Mouse (Mus musculus) kidney, embryonic 14.5 days (tissue): Measurements from ENCODE around the gene Fbln7. TPM values are rescaled to one million over a fixed set of nuclear protein-coding genes. Genes with fewer than 3 reads are reported as not detected.

Source experiments
- ATAC-seq: fragments of 200-750 bp; cut with Nextera tagmentation; 2 replicates; pipeline ENCODE4 v1.8.0; 2017; ENCODE audit warnings: moderate number of reproducible peaks, mild to moderate bottlenecking, moderate TSS enrichment, moderate library complexity; ENCODE audit not compliant: low FRiP score, low TSS enrichment
- H3K27ac ChIP-seq: fragments of 300-500 bp; sonication (generic); 2 replicates; pipeline ENCODE4 v1.5.1; 2014; ENCODE audit warnings: low read depth, mild to moderate bottlenecking, low read length, moderate library complexity, mixed read lengths
- H3K27me3 ChIP-seq: fragments of 300-500 bp; sonication (generic); 2 replicates; pipeline ENCODE4 v1.6.1; 2014; ENCODE audit warnings: mild to moderate bottlenecking, low read length; ENCODE audit not compliant: control insufficient read depth, insufficient read depth
- H3K36me3 ChIP-seq: fragments of 300-500 bp; sonication (generic); 2 replicates; pipeline ENCODE4 v1.6.1; 2014; ENCODE audit warnings: low read length, mixed read lengths; ENCODE audit not compliant: control insufficient read depth, insufficient read depth
- H3K4me1 ChIP-seq: fragments of 300-500 bp; sonication (generic); 2 replicates; pipeline ENCODE4 v1.6.1; 2014; ENCODE audit warnings: low read length, mixed read lengths; ENCODE audit not compliant: control insufficient read depth, insufficient read depth
- H3K4me2 ChIP-seq: fragments of 300-500 bp; sonication (generic); replicated peaks from 2 replicates; pipeline ENCODE4 v1.6.1; 2014; ENCODE audit warnings: low read depth, mild to moderate bottlenecking, low read length
- H3K4me3 ChIP-seq: fragments of 300-500 bp; sonication (generic); 2 replicates; pipeline ENCODE4 v1.5.1; 2014; ENCODE audit warnings: mild to moderate bottlenecking, low read length
- H3K9ac ChIP-seq: fragments of 300-500 bp; sonication (generic); 2 replicates; pipeline ENCODE4 v1.6.1; 2014; ENCODE audit warnings: low read depth, mild to moderate bottlenecking, low read length, moderate library complexity
- H3K9me3 ChIP-seq: fragments of 300-500 bp; sonication (generic); 2 replicates; pipeline ENCODE4 v1.6.1; 2016; ENCODE audit warnings: low read length; ENCODE audit not compliant: control insufficient read depth
- WGBS: fragments of 180-500 bp; shearing (Covaris S2); extraction: QIAGEN DNeasy Blood & Tissue Kit; methylation state at CpG from one replicate; pipeline ENCODE4 v1.1.7; 2014; 5-methylcytosine and 5-hydroxymethylcytosine counted together
- polyA plus RNA-seq: library from polyadenylated mRNA; unstranded; fragments of >200 nt; fragmentation: Nextera tagmentation; extraction: Ambion mirVana; gene quantifications from 2 replicates; pipeline ENCODE4 v1.2.1, GENCODE M21; 2014

Gene Fbln7
- polyA plus RNA-seq, 1 experiment from 2014 or later: 4.7 TPM

DNA sequence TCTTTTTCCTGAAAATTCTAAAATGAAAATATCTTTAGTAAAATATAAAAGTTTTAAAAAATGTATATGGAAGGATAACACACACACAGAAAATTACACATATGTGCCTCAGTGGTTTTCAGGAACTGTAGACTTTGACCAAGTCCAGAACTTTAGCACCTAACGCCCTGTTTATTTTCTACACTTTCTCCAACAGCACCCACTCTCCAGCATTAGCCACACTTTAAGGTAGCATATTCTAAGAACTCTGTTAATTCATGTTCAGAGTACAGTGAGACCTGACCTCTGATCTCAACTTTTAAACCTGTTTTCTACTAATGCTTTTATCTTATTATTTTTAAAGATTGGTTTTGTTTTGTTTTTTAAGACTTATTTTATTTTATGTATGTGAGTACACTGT, 35.0 kb upstream of the Fbln7 start:
- no peaks in the 10 kb centered on the region for H3K4me1 ChIP-seq
- H3K4me3 ChIP-seq: no peak overlapping the region
- no peaks in the 10 kb centered on the region for H3K27me3 ChIP-seq
- no peak overlapping the region for H3K27ac ChIP-seq
- no peak for ATAC-seq
- H3K9ac ChIP-seq: no peak overlapping the region
- no peak overlapping the region for H3K4me2 ChIP-seq
- H3K9me3 ChIP-seq: no peaks in the 10 kb centered on the region
- WGBS: 93% methylated on average over 1 of the region's 1 CpGs
- H3K36me3 ChIP-seq: peaks cover 45% of the 10 kb centered on the region

DNA sequence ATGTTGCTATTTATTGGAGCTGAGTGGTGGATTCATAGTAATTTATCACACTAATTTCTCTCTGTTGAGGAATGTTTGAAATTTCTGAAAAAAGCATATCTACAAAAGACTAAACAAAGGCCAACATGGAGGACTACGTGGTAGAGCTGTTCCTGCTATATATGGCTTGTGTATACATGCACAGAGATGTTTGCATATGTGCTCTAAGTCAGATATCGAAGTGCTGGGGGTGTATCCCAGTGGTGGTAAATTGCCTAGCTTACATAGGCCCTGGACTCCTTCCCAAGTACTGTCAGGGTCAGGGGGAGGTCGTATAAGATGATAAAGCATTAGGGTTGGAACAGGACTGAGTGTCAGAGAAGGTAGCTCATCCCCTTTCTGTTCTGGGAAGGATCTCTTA, 30.2 kb upstream of the Fbln7 start:
- no peaks in the 10 kb centered on the region for H3K27me3 ChIP-seq
- no peaks in the 10 kb centered on the region for H3K9me3 ChIP-seq
- no peaks in the 10 kb centered on the region for H3K4me1 ChIP-seq
- 89% methylated on average over 3 of the region's 3 CpGs for WGBS
- H3K36me3 ChIP-seq: peaks cover 69% of the 10 kb centered on the region
- H3K4me2 ChIP-seq: no peak overlapping the region
- ATAC-seq: no peak
- H3K4me3 ChIP-seq: no peak overlapping the region
- H3K9ac ChIP-seq: no peak overlapping the region
- H3K27ac ChIP-seq: no peak overlapping the region

DNA sequence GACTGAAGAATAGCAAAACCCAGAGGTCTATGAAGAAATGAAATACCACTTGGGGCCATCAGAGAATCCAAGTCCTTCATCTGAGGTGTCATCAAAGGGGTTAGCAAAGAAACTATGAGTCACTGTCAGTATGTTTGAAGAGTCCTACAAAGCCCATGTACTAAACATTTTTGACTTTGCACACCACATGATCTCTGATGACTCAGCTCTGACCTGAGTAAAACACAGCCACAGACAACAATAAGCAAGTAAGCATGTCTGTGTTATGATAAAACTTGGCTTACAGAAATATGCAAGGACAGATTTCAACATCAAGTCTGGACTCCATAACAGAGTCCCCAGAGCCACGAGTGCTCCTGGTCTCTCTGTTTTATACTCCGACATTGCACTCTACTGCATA, 29.7 kb upstream of the Fbln7 start:
- Histone ChIP-seq H3K27me3 (no peaks in the 10 kb centered on the region), H3K4me2 (no peak overlapping the region), H3K4me3 (no peak overlapping the region), H3K4me1 (no peaks in the 10 kb centered on the region), H3K9me3 (no peaks in the 10 kb centered on the region), H3K9ac (no peak overlapping the region), H3K36me3 (peaks cover 73% of the 10 kb centered on the region), H3K27ac (no peak overlapping the region)
- 95% methylated on average over 2 of the region's 2 CpGs for WGBS
- no peak for ATAC-seq

DNA sequence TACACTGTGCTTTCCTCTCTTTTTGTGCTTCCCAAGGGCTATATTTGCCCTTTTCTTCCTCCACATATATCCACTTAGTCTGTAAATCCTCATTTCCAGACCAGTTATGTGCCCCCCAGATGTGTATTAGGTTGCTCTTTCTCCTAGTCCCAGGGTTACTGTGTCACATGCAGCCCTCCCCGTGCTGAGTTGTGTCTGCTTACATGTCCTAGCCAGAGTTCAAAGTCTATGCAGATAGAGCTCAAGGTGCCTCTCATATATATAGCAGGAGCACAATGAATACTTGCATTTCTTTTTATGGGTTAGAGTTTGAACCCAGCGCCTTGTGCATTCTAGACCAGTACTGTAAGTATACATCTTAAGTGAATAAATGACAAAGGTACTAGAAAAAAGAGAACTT, 29.3 kb upstream of the Fbln7 start:
- Histone ChIP-seq H3K4me1 (no peaks in the 10 kb centered on the region), H3K4me2 (no peak overlapping the region), H3K9ac (no peak overlapping the region), H3K36me3 (peaks cover 69% of the 10 kb centered on the region), H3K9me3 (no peaks in the 10 kb centered on the region), H3K27ac (no peak overlapping the region), H3K4me3 (no peak overlapping the region), H3K27me3 (no peaks in the 10 kb centered on the region)
- no peak for ATAC-seq
- 96% methylated on average over 2 of the region's 2 CpGs for WGBS

DNA sequence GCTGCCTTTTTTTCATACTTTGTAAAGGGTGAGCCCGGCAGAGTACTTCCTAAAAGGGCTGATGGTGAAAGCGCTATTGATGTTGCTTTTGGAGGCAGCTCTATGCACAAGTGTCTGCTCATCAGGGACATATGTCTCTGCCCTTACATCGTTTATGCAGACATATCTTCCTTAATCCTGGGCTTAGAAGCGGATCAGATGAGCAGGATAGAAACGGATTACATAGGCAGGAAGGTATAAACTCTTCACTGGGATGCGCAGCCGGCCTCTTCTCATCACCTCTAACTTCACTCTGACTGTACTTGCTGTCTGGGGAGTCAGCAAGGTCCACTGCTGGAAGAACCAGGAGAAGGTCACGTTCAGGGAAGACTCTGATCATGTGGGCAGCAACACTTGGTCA, 25.2 kb upstream of the Fbln7 start:
- WGBS: 87% methylated on average over 8 of the region's 8 CpGs
- H3K4me3 ChIP-seq: no peak overlapping the region
- H3K27ac ChIP-seq: no peak overlapping the region
- no peak for ATAC-seq
- no peaks in the 10 kb centered on the region for H3K9me3 ChIP-seq
- H3K27me3 ChIP-seq: no peaks in the 10 kb centered on the region
- H3K36me3 ChIP-seq: peaks cover 62% of the 10 kb centered on the region
- H3K4me1 ChIP-seq: no peaks in the 10 kb centered on the region
- H3K9ac ChIP-seq: no peak overlapping the region
- H3K4me2 ChIP-seq: no peak overlapping the region

DNA sequence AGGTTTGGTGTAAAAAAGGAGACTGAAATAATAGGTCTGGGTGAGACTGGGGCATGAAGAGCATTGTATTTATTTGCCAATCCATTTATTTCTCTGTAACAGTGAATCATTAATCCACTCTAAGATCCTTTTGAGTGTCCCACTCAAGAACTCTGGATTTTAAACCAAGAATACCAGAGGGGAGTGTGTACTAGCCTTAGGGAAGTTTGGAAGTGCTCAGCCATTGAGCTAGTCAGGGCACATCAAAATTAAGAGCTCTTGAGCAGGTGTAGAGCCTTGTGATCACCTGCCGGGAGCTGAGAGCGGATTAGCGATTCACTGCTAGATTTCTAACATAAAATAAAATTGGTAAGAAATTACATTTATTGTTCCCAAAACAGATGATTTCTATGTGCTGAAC, 24.2 kb upstream of the Fbln7 start:
- H3K4me3 ChIP-seq: no peak overlapping the region
- H3K27me3 ChIP-seq: no peaks in the 10 kb centered on the region
- no peak overlapping the region for H3K9ac ChIP-seq
- no peak for ATAC-seq
- H3K27ac ChIP-seq: no peak overlapping the region
- H3K4me2 ChIP-seq: no peak overlapping the region
- H3K4me1 ChIP-seq: no peaks in the 10 kb centered on the region
- H3K9me3 ChIP-seq: no peaks in the 10 kb centered on the region
- 96% methylated on average over 3 of the region's 3 CpGs for WGBS
- H3K36me3 ChIP-seq: peaks cover 60% of the 10 kb centered on the region

DNA sequence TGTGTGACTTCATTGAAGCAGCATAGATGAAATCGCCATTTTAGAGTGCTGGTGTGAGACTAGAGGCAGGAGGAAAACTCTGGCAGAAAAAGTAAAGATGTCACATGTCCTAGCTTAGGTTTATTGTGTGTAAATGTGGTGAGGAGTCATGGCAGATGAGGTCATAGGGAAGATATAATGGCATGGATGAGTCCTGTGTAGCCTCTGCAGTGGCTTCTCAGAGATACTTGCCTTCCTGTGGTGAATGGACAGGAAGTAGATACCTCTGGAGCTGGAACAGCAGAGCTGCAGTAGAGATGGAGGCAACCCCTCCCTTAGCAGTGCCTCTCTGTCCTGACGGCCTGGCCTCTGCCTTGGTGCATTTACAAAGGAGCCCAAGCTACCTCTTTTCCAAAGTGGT, 23.3 kb upstream of the Fbln7 start:
- Histone ChIP-seq H3K9me3 (no peaks in the 10 kb centered on the region), H3K4me3 (no peak overlapping the region), H3K9ac (no peak overlapping the region), H3K27me3 (no peaks in the 10 kb centered on the region), H3K36me3 (peaks cover 52% of the 10 kb centered on the region), H3K4me2 (no peak overlapping the region), H3K27ac (no peak overlapping the region), H3K4me1 (no peaks in the 10 kb centered on the region)
- 91% methylated on average over 2 of the region's 2 CpGs for WGBS
- no peak for ATAC-seq

DNA sequence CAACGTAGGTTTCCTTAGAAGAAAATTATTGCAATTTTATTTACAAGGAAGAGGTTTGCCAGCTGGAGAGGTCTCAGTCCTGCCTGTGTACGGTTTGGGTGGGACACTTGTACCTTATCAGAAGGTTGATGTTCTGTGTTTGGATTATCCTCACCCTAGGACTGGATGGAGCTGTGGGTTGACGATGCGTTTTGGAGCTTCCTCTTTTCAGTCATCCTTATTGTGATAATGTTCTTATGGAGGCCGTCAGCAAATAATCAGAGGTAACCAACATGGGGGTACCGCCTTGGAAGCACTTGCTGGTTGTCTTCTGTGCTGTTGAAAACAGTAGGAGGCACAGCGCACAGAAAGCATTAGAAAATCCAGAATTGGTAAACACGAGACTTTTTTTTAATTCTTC, 20.3 kb upstream of the Fbln7 start:
- Histone ChIP-seq H3K4me3 (no peak overlapping the region), H3K36me3 (peaks cover 42% of the 10 kb centered on the region), H3K4me2 (no peak overlapping the region), H3K9ac (no peak overlapping the region), H3K4me1 (no peaks in the 10 kb centered on the region), H3K9me3 (no peaks in the 10 kb centered on the region), H3K27me3 (no peaks in the 10 kb centered on the region), H3K27ac (no peak overlapping the region)
- 92% methylated on average over 8 of the region's 8 CpGs for WGBS
- ATAC-seq: no peak

DNA sequence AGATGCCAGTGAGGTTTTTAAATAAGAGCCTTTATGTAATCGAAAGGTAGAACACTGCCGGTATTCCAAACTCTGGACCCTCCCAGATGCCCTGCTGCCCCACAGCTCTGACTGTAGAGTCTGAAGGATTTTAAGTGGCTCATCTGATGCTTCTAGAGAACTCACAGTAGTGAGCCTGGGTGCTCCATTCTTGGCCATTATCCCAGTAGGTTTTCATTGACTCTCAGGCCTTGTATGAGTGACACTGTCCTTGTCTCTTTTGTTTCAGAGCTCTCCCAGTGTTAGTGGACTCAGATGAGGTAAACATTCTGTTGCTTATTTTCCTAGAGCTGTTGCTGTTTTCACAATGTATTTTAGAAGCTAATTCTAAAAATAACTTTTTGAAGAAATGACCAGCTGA, 12.7 kb upstream of the Fbln7 start:
- Histone ChIP-seq H3K4me3 (no peak overlapping the region), H3K9me3 (no peaks in the 10 kb centered on the region), H3K4me1 (no peaks in the 10 kb centered on the region), H3K4me2 (no peak overlapping the region), H3K36me3 (peaks cover 58% of the 10 kb centered on the region), H3K27ac (no peak overlapping the region), H3K9ac (no peak overlapping the region), H3K27me3 (no peaks in the 10 kb centered on the region)
- WGBS: 97% methylated on average over 2 of the region's 2 CpGs
- no peak for ATAC-seq

DNA sequence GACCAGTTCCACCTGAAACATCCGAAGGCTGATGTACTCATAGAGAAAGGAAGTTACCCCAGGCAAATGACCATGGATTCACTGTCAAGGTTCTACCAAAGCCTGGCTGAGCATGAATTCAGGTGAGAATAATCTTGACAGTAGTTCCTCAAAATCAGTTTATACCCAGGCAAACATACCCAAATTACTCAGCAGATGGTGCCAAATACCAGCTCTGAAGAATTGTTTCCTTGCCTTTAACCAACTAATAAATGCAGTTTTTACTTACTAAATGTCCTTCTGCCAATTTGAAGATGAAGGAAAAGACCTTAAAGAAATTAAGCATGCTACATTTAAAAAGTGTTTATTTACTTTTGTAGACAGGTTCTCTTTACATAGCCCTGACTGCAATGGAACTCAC, 6.1 kb upstream of the Fbln7 start:
- H3K4me3 ChIP-seq: no peak overlapping the region
- no peak overlapping the region for H3K4me2 ChIP-seq
- H3K9me3 ChIP-seq: no peaks in the 10 kb centered on the region
- H3K9ac ChIP-seq: no peak overlapping the region
- H3K4me1 ChIP-seq: no peaks in the 10 kb centered on the region
- ATAC-seq: no peak
- no peaks in the 10 kb centered on the region for H3K27me3 ChIP-seq
- H3K36me3 ChIP-seq: peaks cover 15% of the 10 kb centered on the region
- WGBS: 91% methylated on average over 1 of the region's 1 CpGs
- H3K27ac ChIP-seq: no peak overlapping the region
